Mouse (Mus musculus) liver, embryonic 15.5 days (tissue): ENCODE results near the gene Ablim1. TPM values are rescaled to one million over a fixed set of nuclear protein-coding genes. Genes with fewer than 3 reads are reported as not detected.

ENCODE experiments used
- ATAC-seq: fragments of 200-750 bp; cut with Nextera tagmentation; 2 replicates; pipeline ENCODE4 v1.8.0; 2017; ENCODE audit warnings: moderate number of reproducible peaks, mild to moderate bottlenecking, moderate library complexity; ENCODE audit not compliant: insufficient read depth
- H3K27ac ChIP-seq: fragments of 300-500 bp; sonication (generic); replicated peaks from 2 replicates; pipeline ENCODE4 v1.5.1; 2015; ENCODE audit warnings: mild to moderate bottlenecking, inconsistent platforms
- H3K27me3 ChIP-seq: fragments of 300-500 bp; sonication (generic); 2 replicates; pipeline ENCODE4 v1.6.1; 2015; ENCODE audit warnings: mild to moderate bottlenecking, inconsistent platforms
- H3K36me3 ChIP-seq: fragments of 300-500 bp; sonication (generic); replicated peaks from 2 replicates; pipeline ENCODE4 v1.6.1; 2015; ENCODE audit warnings: moderate library complexity, mild to moderate bottlenecking, inconsistent platforms
- H3K4me1 ChIP-seq: fragments of 300-500 bp; sonication (generic); replicated peaks from 2 replicates; pipeline ENCODE4 v1.6.1; 2015; ENCODE audit warnings: inconsistent platforms
- H3K4me2 ChIP-seq: fragments of 300-500 bp; sonication (generic); 2 replicates; pipeline ENCODE4 v1.6.1; 2015; ENCODE audit warnings: moderate library complexity, mild to moderate bottlenecking, inconsistent platforms
- H3K4me3 ChIP-seq: fragments of 300-500 bp; sonication (generic); replicated peaks from 2 replicates; pipeline ENCODE4 v1.5.1; 2015; ENCODE audit warnings: mild to moderate bottlenecking, inconsistent platforms
- H3K9ac ChIP-seq: fragments of 300-500 bp; sonication (generic); 2 replicates; pipeline ENCODE4 v1.6.1; 2015; ENCODE audit warnings: moderate library complexity, mild to moderate bottlenecking, inconsistent platforms
- H3K9me3 ChIP-seq: fragments of 300-500 bp; sonication (generic); replicated peaks from 2 replicates; pipeline ENCODE4 v1.6.1; 2016; ENCODE audit warnings: inconsistent platforms
- whole genome bisulfite sequencing: fragments of 180-500 bp; shearing (Covaris S2); methylation state at CpG from one replicate; pipeline ENCODE4 v1.1.7; 2015; ENCODE audit warnings: mixed read lengths; ENCODE audit not compliant: insufficient replicate concordance; 5-methylcytosine and 5-hydroxymethylcytosine counted together
- polyA plus RNA-seq: library from polyadenylated mRNA; unstranded; fragments of >200 nt; fragmentation: Nextera tagmentation; extraction: Ambion mirVana; gene quantifications from 2 replicates; pipeline ENCODE4 v1.2.1, GENCODE M21; 2015

The Ablim1 gene
- polyA plus RNA-seq: 9.5 and 11.3 TPM in 2 replicates

DNA sequence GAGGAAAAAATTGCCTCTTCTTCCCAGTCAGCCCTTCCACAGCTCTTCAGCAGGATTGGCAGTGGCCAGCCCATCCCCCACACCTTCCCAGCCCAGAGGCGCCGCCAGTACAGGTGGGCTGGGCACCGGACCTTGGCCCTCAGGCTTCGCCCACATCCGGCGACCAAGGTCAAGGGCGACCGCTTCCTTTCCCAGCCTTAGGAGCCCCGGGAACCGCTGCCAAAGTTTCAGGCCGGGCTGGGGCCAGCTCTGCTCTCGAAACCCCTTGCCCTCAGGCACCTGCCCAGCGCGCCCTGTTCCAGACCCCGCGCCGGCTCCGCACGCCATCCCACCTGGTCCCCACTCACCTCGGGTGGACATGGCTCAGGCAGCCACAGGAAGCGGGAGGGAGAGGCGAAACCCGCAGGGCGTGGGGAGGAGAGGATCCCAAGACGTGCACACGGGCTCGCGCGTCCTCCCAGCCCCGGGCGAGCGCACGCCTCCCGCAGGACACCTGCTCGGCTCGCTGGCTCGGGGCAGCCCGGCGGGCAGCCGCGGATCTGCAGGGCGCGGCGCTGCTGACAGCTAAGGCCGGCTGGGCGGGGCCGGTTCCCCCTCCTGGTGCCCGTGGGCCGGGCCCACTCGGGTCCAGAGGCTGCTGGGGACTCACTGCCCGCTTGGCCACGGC is at the start of gene Ablim1:
Ablim1 (minus strand) TSS at position 574 of the 667 bp plus-strand sequence.
- peaks cover 26% of the 10 kb centered on the region for H3K27me3 ChIP-seq
- H3K9ac ChIP-seq: peak within 1 kb of the TSS; percentile 45
- H3K4me1 ChIP-seq: peaks cover 10% of the 10 kb centered on the region; the same call in 1 of the 2 replicates
- 2% methylated on average over 50 of the region's 52 CpGs for WGBS
- H3K9me3 ChIP-seq: no peaks in the 10 kb centered on the region
- peak within 1 kb of the TSS; percentile 56 for H3K4me3 ChIP-seq
- no peaks in the 10 kb centered on the region for H3K36me3 ChIP-seq
- H3K4me2 ChIP-seq: peak within 1 kb of the TSS; percentile 61
- H3K27ac ChIP-seq: peak within 1 kb of the TSS; percentile 55
- ATAC-seq: peak; percentile 64

- H3K4me3 ChIP-seq: no peak overlapping the region
- H3K27ac ChIP-seq: 0 out of 2 replicates have a peak overlapping the region, but pooled peaks have one; percentile 61
- no peak for ATAC-seq
- H3K36me3 ChIP-seq: peaks cover under 1% of the 10 kb centered on the region
- H3K27me3 ChIP-seq: no peaks in the 10 kb centered on the region
- H3K9me3 ChIP-seq: no peaks in the 10 kb centered on the region
- peaks cover 82% of the 10 kb centered on the region for H3K4me1 ChIP-seq
- H3K4me2 ChIP-seq: peak overlapping the region; percentile 91
- H3K9ac ChIP-seq: no peak overlapping the region
- WGBS: 78% methylated on average over 7 of the region's 7 CpGs
Observed at GRCm38 (mm10) chr19:57363538-57363937, 48.8 kb upstream of the Ablim1 start.

DNA sequence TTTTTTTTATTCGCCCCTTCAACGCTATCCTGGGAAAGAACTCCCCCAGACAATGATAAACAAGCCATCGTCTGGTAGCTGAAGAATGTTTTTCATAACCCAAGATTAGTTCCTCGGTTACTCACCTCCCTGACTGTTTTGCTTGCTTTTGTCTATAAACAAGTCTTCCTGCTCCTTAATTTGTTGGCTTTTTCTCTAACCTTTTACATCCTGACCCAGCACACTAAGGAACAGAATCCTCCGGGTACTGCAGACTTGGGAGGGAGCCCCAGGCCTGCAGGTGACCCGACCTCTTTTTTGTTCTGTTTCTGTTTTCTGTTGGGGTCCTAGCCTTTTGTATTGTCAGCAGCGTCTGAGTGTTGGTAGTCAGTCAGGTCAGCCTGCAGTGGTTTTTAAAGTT is 48.4 kb upstream of the Ablim1 start:
- ATAC-seq: no peak
- 21% methylated on average over 7 of the region's 7 CpGs for WGBS
- peak overlapping the region; percentile 94 for H3K4me3 ChIP-seq

DNA sequence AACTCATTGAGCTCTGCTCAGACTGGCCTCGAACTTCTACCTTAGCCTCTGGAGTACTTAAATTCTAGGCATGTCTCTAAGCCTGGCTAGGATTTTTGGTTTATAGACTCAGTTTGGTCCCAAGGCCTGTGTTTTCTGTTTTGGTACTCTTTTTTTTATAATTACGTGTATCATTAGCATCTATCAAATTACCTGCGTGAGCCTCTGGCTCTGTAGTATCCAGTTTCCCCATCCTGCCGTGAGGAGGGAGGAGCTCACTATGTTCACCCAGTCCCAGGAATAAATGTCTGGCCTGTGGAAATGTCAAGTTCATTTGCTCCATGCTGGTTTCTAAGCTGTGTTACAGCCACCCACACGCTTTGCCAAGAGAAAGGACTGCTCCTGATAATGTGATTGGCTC is 47.9 kb upstream of the Ablim1 start:
- Histone ChIP-seq H3K27ac (peak overlapping the region; percentile 61; the same call in 1 of the 2 replicates), H3K9ac (peak overlapping the region; percentile 24), H3K36me3 (no peaks in the 10 kb centered on the region), H3K4me2 (peak overlapping the region; percentile 91), H3K9me3 (no peaks in the 10 kb centered on the region), H3K4me1 (peaks cover 82% of the 10 kb centered on the region), H3K27me3 (no peaks in the 10 kb centered on the region), H3K4me3 (peak overlapping the region; percentile 94)
- WGBS: 38% methylated on average over 5 of the region's 5 CpGs
- no peak for ATAC-seq

More for the DNA sequence above, 48.4 kb upstream of the Ablim1 start:
- H3K4me2 ChIP-seq: peak overlapping the region; percentile 91
- no peak overlapping the region for H3K9ac ChIP-seq
- peaks cover 82% of the 10 kb centered on the region for H3K4me1 ChIP-seq
- H3K9me3 ChIP-seq: no peaks in the 10 kb centered on the region
- peak overlapping the region; percentile 61; the same call in 1 of the 2 replicates for H3K27ac ChIP-seq
- H3K36me3 ChIP-seq: no peaks in the 10 kb centered on the region
- no peaks in the 10 kb centered on the region for H3K27me3 ChIP-seq

GRCm38 (mm10) chr19:57361939-57362307 is 47.2 kb upstream of the Ablim1 start:
- Histone ChIP-seq H3K27ac (peak overlapping the region; percentile 95), H3K9me3 (no peaks in the 10 kb centered on the region)

GRCm38 (mm10) chr19:57361131-57361938 is 46.6 kb upstream of the Ablim1 start:
- H3K9me3 ChIP-seq: no peaks in the 10 kb centered on the region
- H3K27ac ChIP-seq: peak overlapping the region; percentile 95
- peaks cover 83% of the 10 kb centered on the region for H3K4me1 ChIP-seq
- peak overlapping the region; percentile 96 for H3K9ac ChIP-seq
- no peaks in the 10 kb centered on the region for H3K36me3 ChIP-seq
- peak; percentile 45 for ATAC-seq
- peak overlapping the region; percentile 91 for H3K4me2 ChIP-seq
- H3K27me3 ChIP-seq: no peaks in the 10 kb centered on the region
- peak overlapping the region; percentile 94 for H3K4me3 ChIP-seq
- under 1% methylated on average over 76 of the region's 78 CpGs for WGBS

More at GRCm38 (mm10) chr19:57361939-57362307, 47.2 kb upstream of the Ablim1 start:
- no peaks in the 10 kb centered on the region for H3K27me3 ChIP-seq
- no peaks in the 10 kb centered on the region for H3K36me3 ChIP-seq
- peak overlapping the region; percentile 94 for H3K4me3 ChIP-seq
- no peak for ATAC-seq
- H3K4me2 ChIP-seq: peak overlapping the region; percentile 91
- 7% methylated on average over 3 of the region's 3 CpGs for WGBS
- peaks cover 82% of the 10 kb centered on the region for H3K4me1 ChIP-seq
- H3K9ac ChIP-seq: peak overlapping the region; percentile 96

DNA sequence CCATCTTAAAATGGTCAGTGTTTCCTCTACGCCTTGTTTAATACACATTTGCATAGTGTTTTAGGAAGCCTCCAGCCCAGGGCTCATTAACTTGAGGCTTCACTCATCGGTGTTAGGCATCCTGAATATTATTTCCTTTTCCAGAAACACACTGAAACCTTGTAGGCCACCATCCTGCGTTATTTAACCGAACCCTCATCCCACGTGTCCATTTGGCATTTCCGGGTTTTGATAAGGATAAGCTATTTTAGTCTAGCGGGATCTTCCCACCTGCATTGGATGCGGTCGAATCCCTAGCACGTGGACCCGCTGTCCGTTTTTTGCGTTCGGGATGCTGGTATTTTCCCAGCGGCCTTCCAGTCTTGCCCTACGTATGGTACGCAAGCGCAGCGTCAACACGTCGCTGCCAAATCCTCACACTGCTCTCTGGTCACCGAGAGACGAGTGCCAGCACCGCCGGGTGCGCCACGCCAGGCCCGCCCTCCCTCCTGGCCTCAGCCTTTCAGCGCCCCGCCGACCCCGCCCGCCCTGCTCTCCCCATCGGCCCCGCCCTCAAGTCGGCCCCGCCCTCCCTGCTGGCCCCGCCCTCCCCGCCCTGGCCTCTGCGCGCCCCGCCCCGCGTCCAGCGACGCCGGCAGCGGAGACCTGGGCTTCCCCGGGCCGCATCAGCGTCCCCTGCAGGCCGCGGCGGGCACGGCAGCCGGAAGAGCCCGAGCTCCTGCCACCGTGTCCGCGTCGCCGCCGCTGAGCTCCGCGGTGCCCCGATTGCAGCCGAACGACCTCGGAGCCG is 45.8 kb upstream of the Ablim1 start, which contains the start of gene Fam160b1:
Fam160b1 (plus strand) TSS at position 340 of the 790 bp plus-strand sequence.
- Histone ChIP-seq H3K9me3 (no peaks in the 10 kb centered on the region), H3K4me1 (peaks cover 83% of the 10 kb centered on the region)

GRCm38 (mm10) chr19:57359701-57360326 is 45.1 kb upstream of the Ablim1 start:
- Histone ChIP-seq H3K4me3 (peak overlapping the region; percentile 94), H3K9me3 (no peaks in the 10 kb centered on the region), H3K4me1 (peaks cover 82% of the 10 kb centered on the region), H3K27me3 (no peaks in the 10 kb centered on the region), H3K36me3 (no peaks in the 10 kb centered on the region), H3K4me2 (peak overlapping the region; percentile 91), H3K9ac (peak overlapping the region; percentile 58), H3K27ac (peak overlapping the region; percentile 95)
- 10% methylated on average over 10 of the region's 10 CpGs for WGBS
- no peak for ATAC-seq

More for the DNA sequence above, 45.8 kb upstream of the Ablim1 start, which contains the start of gene Fam160b1:
- ATAC-seq: peak; percentile 89
- Histone ChIP-seq H3K4me3 (peak within 1 kb of the TSS; percentile 94), H3K27me3 (no peaks in the 10 kb centered on the region), H3K27ac (peak within 1 kb of the TSS; percentile 95), H3K9ac (peak within 1 kb of the TSS; percentile 96), H3K36me3 (no peaks in the 10 kb centered on the region), H3K4me2 (peak within 1 kb of the TSS; percentile 91)
- WGBS: under 1% methylated on average over 58 of the region's 70 CpGs

DNA sequence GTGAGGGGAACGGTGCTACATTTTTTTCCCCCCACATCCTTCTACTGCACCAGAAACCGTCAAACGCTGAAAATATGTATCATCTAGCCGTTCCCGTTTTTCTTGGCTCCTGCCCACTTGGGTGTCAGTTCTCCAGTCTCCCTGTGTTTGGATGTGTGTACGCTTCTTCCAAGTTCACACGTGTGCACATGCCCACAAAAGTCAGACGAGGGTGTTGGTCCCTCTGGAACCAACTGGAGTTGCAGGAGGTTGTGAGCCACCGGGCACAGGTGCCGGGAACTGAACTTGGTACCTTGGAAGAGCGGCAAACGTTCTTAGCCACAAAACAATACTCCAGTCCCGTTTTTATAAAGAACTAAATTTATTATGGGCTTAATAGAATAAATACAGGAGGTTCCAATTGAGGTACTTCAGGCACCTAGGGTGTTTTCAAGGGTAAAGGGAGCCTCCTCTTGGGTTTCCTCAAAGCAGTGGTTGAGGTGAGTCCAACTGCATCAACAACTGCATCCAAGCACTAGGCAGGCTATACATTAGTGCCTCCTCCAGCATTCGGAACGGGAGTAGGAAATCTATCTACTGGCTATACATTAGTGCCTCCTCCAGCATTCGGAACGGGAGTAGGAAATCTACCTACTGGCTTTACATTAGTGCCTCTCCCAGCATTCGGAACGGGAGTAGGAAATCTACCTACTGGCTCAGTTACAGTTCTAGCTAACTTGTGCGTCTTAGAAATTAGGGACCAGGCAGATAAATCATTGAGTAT is 44.3 kb upstream of the Ablim1 start:
- peak overlapping the region; percentile 58 for H3K9ac ChIP-seq

More for the DNA sequence above, 44.3 kb upstream of the Ablim1 start:
- H3K4me3 ChIP-seq: peak overlapping the region; percentile 94
- 62% methylated on average over 20 of the region's 20 CpGs for WGBS
- no peaks in the 10 kb centered on the region for H3K36me3 ChIP-seq
- H3K4me2 ChIP-seq: peak overlapping the region; percentile 91
- ATAC-seq: no peak
- no peaks in the 10 kb centered on the region for H3K9me3 ChIP-seq
- peak overlapping the region; percentile 54 for H3K27ac ChIP-seq
- peaks cover 76% of the 10 kb centered on the region for H3K4me1 ChIP-seq
- H3K27me3 ChIP-seq: no peaks in the 10 kb centered on the region
